Mouse (Mus musculus): ENCODE measurements around the gene Pxn.

The Pxn gene

GRCm38 (mm10) chr5:115528128-115528527 lies 21.7 kb downstream of the Pxn start:
- no peak for DNase-seq (ENCODE audit: low spot score)

DNA sequence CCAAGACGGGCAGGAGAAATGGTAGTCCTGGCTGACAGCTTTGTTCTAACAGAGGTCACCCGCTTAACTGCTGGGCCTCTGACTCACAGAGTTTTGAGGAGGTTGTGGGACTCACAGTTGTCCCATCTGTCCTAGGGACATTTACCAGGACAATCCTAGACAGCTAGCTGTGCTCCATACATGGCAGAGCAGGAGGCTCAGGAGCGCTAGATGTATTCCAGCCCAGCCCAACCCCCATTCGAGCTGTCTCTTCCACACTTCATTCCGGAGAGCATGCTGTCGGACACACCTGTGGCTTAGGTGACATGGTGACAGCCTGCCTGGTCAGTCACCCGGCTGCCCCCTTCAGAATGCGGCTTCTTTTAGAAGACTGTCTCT lies 22.9 kb downstream of the Pxn start:
- no peak for DNase-seq (ENCODE audit: low spot score)

DNA sequence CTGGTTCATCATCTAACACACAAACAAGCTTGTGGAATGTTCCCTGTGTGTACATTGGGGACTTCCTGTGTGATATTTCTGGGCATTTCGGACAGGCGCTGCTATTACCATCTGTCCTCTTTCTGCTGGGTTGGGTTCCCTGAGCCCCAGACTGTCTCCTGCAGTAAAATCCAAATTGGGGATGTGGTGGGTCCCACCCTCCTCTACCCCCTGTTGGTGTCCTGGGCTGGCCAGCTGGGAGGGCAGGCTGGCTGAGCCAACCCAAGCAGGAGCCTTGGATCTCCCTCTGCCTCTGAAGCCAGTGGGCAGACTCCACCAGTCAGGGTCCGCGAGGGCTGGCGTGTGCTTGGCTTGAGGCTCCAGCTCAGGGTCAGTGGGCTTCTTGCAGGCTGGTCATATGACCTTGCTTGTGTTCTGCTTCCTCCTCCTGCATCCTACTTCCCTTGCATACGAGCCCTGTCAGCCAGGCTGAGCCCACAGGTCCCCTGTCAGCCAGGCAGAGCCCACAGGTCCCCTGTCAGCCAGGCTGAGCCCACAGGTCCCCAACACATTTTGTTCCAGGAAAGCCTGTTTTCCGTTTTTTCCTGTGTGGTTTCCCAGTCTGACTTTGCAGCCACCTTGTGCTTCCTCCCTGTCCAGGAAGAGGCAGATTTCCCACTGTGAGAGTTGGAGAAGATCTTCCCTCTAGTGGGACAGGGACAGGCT lies 23.4 kb downstream of the Pxn start:
- no peak for DNase-seq (ENCODE audit: low spot score)

DNA sequence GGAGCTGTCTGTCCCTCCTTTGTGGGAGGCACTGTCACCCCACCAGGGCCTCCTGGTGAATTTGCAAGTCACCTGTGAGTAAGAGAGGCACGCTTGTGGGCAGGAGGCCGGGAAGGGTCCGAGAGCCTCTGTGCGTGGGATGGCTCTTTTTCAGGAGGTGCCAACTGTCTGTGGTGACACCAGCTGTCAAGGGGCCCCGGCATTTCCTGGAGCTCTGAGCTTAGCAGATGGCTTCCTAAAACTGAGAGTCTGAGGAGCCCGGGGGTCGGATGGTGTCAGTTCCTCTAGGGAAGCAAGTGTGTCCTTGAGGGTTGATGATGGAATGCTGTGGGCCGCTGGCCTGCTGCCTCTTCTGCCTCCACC lies 24.0 kb downstream of the Pxn start:
- DNase-seq (ENCODE audit: low spot score) = no peak

GRCm38 (mm10) chr5:115531671-115532270 lies 25.3 kb downstream of the Pxn start:
- no peak for DNase-seq (ENCODE audit: low spot score)

GRCm38 (mm10) chr5:115534290-115534731 lies 27.8 kb downstream of the Pxn start:
- no peak for DNase-seq (ENCODE audit: low spot score)

DNA sequence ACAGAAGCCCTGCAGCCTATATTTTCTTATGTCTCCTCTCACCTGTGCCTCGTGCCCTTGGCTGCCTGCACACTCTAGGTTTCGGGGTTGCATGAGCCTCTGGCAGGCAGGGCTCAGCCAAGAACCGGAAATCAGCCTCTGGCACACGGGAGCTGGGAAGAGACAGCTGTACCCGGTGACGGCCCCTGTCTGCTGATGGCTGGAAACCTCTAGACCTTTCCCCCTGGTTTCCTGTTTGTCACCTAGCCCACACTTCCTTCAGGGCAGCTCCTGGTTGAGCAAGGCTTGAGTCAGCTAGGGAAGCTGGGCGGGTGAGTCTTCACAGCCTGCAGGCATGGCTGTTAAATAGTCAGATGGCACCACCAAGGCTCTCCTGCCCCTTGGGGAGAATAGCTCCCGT lies 28.4 kb downstream of the Pxn start:
- no peak for DNase-seq (ENCODE audit: low spot score)

GRCm38 (mm10) chr5:115535635-115536034 lies 29.2 kb downstream of the Pxn start:
- no peak for DNase-seq (ENCODE audit: low spot score)

DNA sequence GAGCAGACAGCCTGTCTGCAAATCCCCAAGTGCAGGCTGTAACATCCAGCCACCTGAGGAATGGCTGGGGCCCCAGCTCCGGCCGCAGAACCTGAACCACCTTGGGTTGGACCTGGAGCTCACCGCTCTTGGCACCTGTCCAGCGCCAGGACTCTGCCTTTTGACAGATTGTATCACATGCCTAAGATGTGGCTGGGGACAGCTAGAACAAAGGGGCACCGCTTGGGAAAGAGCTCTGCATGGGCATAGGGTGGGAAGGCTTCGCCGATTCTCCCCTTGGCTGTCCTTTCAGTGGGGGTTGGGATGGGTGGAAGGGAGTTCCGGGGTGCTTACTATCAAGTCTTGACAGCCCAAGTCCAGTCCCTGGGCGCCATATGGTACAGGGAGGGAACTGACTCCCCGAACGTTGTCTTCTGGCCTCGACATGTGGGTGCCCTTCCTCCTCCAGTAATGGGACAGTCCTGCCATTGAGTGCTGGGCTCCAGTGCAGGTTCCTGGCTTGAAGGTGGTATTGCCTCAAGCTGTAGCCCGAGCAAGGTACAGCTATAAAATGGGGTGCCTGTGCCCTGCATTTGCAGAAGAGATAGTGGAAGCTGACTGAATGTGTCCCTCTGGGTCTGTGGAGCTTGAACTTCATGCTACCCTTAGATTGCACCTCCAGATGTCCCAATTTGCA lies 31.7 kb downstream of the Pxn start:
- DNase-seq (ENCODE audit: low spot score) = no peak

- peak; percentile 95 for DNase-seq (ENCODE audit: low spot score)
Measured at GRCm38 (mm10) chr5:115538693-115539043, 32.2 kb downstream of the Pxn start.

GRCm38 (mm10) chr5:115542635-115543384 lies 36.3 kb downstream of the Pxn start:
- DNase-seq (ENCODE audit: low spot score) = no peak

DNA sequence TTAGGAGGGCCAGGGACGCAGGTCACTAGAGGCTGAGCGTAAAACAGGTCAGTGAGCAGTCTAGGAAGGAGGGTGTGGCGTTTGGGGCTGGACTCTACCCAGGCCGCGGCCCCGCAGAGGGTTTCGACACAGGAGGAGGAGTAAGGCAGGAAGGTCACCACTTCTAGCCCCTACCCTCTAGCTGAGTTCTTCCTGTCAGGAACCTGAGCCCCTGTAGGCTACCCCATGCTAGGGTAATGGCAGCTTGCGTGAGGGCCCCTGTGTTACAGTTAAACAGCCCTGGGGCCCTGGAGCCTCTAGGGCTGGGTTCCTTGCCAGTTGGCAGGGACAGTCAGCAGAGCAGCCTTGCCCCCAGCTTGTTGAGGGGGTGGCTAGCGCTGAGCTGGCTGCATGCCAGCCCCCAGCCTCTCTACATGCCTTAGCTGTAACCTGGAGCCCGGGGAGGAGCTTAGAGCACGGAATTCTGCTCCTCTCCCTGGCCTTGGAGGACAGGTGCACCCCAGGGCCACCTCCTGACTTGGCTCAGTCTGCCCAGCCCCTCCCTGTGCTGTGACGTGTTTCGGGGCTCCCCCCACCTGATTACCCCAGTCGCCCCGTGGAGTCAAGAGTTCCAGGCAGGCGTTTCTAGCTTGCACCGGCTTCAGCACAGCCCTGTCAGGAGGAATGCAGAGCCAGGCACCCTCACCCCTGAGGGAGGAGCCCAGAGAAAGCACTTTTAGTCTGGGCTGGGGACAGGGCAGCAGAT lies 37.2 kb downstream of the Pxn start:
- no peak for DNase-seq (ENCODE audit: low spot score)

- DNase-seq (ENCODE audit: low spot score) = no peak
Measured at GRCm38 (mm10) chr5:115544655-115545185, 38.2 kb downstream of the Pxn start.

DNA sequence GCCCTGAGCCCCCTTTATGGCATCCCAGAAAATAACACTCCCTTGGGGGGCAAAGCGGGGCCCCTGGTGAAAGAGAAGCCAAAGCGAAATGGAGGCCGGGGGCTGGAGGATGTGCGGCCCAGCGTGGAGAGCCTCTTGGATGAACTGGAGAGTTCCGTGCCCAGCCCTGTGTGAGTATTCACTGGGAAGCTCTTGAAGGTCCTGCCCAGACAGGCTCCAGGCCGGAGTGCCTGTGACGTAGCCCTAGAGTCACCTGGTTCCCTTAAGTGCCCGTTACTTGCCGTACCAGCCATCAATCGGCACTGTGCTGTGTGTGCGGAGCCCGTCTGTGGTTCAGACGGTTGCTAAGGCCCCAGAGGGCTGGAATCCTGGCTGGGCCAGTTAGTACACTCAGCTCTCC lies 39.2 kb downstream of the Pxn start:
- no peak for DNase-seq (ENCODE audit: low spot score)

DNA sequence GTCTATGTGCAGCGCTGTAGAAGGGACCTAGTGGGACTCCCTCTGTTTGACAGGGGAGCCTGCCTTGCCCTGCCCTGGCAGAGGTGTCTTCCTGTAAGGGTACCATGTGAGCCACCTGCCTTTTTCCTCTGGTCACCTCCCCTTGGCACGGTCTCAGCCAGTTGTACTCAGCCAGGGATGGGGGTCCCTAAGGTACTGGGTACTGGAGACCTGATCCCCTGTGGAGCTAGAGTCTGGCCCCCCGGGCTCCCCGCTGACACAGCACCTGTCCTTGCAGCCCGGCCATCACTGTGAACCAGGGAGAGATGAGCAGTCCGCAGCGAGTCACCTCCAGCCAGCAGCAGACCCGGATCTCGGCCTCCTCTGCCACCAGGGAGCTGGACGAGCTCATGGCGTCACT lies 40.1 kb downstream of the Pxn start:
- no peak for DNase-seq (ENCODE audit: low spot score)

DNA sequence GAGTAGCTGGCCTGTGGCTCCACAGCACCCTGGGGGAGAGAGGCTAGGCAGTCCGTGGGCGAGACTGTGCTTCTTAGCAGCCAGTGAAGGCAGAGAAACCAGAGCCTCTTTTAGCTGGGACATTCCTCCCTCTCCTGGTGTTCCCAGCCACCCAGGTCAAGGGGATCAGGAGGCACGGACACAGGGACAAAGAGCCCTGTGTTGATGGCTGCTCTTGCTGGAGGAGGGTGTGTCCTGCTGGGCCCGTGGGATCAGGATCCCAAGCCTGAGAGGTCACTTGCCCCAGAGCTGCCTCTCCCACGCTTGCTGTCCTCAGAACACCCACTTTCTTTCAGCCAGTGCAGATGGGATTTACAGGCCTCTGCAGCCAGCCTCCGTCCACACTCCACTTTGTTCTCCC lies 40.5 kb downstream of the Pxn start:
- DNase-seq (ENCODE audit: low spot score) = no peak

DNA sequence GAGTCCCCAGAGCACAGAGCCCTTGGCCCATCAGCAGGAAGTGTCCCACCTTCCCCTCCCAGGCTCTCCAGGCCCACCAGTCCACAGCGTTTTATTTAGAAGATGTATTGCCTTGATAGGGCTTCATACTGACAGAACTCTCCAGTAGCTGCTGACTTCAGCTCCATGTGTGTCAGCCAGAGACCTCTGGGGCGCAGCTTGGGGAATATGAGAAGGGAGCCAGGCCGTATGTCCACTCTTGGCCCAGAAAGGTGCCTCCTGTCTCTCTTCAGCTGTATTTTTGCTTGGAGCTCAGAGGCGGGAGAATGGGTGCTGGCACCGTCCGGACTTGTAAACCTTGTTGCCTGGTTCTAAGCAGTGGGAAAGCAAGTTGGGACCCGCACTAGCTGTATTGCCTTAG lies 40.9 kb downstream of the Pxn start:
- DNase-seq (ENCODE audit: low spot score) = no peak

GRCm38 (mm10) chr5:115548501-115549285 lies 42.2 kb downstream of the Pxn start:
- no peak for DNase-seq (ENCODE audit: low spot score)

DNA sequence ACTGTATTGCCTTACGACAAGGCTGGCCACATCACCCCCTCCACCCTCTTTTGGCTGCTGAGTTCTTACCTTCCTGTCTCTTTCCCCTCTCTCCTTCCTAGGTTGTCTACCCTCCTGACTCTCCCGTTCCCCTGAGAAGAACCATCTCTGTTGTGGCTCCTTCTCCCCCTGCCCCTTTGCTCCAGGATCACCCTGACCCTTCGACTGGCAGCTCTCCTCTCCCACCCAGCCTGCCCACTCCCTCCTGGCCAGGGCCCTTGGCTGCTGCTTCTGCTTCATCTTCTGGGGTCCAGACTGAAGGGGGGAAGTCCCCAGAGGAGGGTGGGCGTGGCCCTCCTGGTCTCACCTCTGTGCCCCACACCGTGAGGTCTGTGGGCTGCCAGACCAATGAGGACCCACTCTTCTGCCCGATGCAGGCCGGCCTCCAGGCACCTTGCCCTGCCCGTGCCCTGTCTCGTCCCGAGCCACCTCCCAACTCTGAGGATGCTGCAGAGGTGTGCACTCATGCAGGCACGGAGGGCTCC lies 44.1 kb downstream of the Pxn start:
- no peak for DNase-seq (ENCODE audit: low spot score)

DNA sequence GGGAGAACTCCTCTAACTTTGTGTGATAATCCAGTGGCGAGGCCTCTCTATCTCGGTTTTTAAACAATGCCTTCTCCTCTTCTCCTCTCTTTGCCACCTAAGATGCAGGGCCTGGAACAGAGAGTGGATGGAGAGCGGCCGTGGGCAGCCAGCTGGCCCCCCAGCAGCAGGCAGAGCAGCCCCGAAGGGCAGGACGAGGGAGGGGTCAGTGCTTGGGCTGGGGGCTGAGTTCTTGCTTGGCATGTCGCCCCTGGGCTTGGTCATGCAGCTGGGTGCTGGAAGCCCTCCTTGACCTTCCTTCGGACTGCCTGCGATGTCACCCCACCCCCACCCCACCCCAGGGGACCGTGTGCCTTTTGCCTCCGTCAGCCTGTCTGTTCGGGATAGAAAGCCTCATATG lies 44.9 kb downstream of the Pxn start:
- DNase-seq (ENCODE audit: low spot score) = no peak

DNA sequence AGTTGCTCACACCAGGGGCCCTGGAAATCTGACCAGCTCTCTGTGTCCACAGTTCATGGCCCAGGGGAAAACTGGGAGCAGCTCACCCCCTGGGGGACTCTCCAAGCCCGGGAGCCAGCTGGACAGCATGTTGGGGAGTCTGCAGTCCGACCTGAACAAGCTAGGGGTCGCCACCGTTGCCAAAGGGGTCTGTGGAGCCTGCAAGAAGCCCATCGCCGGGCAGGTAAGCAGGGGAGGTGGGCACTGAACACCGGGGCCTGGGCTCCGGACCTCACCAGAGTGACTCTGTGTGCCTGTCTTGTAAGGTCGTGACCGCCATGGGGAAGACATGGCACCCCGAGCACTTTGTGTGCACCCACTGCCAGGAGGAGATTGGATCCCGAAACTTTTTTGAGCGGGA lies 45.3 kb downstream of the Pxn start:
- no peak for DNase-seq (ENCODE audit: low spot score)

All from retina, embryonic 14.5 days (tissue).